10 mouse cellular contexts compared by ENCODE assay signal in the genomic region with DNA sequence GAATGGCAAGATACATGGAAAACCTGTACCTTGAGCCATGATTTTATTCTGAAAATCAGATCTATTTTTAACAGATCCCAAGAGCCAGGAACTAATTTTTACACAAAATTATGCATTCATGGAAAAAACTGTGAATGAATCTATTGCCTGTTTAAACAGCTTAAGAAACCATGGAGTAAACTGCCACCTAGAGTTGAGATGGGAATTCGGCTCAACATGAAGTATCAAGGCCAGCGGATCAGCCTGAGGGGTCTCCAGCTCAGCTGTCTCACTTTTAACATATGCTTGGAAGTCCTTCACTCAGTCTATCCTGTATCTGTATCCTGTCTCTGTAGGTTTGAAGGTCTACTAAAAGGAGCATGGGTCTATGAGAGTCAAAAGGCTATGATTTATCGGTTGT. TPM values are rescaled to one million over a fixed set of nuclear protein-coding genes. Genes with fewer than 3 reads are reported as not detected.
DNase-seq lines count a peak whose midpoint lies in the region; ATAC-seq and TF ChIP-seq lines count a peak whose summit lies in the region.
"Had no signal": no experiment of that assay in that cellular context is flagged by ENCODE, and none has a peak within 500 bp of the region (broad histone marks: within the 10 kb centered on the region; RNA-seq: fewer than 3 reads in every experiment).

No protein-coding gene starts in this region.

- peak; percentile 34; the same call in 1 of the 2 replicates for ATAC-seq in hindbrain, embryonic 15.5 days (ENCODE audit: low FRiP score, low read depth)
- no peak; the same call in 1 of the 2 replicates for ATAC-seq in hindbrain, embryonic 13.5 days (ENCODE audit: low FRiP score)
- ATAC-seq in forebrain, embryonic 16.5 days, result peak; percentile 86
- ATAC-seq in stomach, postnatal 0 days (ENCODE audit: low FRiP score, low TSS enrichment), result no peak

- TF ChIP-seq EP300 in stomach, postnatal 0 days (optimal IDR thresholded peaks at IDR 0.05), result no peak

- H3K27me3 ChIP-seq in hindbrain, embryonic 15.5 days, result peaks cover 4% of the 10 kb centered on the region; the same call in 1 of the 2 replicates
- H3K27me3 ChIP-seq in hindbrain, embryonic 13.5 days, result 0 out of 2 replicates have a peak, but pooled peaks cover 3% of the 10 kb centered on the region
- H3K27me3 ChIP-seq in forebrain, embryonic 16.5 days (replicated peaks; ENCODE audit: control insufficient read depth, insufficient read depth, low read length), result no peaks in the 10 kb centered on the region
- no peaks in the 10 kb centered on the region for H3K27me3 ChIP-seq in stomach, postnatal 0 days (ENCODE audit: control insufficient read depth, insufficient read depth, low read length)

- H3K4me3 ChIP-seq in hindbrain, embryonic 15.5 days, result no peak overlapping the region
- H3K4me3 ChIP-seq in hindbrain, embryonic 13.5 days, result no peak overlapping the region
- no peak overlapping the region for H3K4me3 ChIP-seq in forebrain, embryonic 16.5 days (replicated peaks; ENCODE audit: low read length)
- H3K4me3 ChIP-seq in stomach, postnatal 0 days (ENCODE audit: low read depth, low read length), result no peak overlapping the region

- no peaks in the 10 kb centered on the region for H3K9me3 ChIP-seq in hindbrain, embryonic 15.5 days
- no peaks in the 10 kb centered on the region for H3K9me3 ChIP-seq in hindbrain, embryonic 13.5 days
- no peaks in the 10 kb centered on the region for H3K9me3 ChIP-seq in forebrain, embryonic 16.5 days (ENCODE audit: control insufficient read depth, low read length)
- H3K9me3 ChIP-seq in stomach, postnatal 0 days (ENCODE audit: control insufficient read depth, low read length), result no peaks in the 10 kb centered on the region

- peak; percentile 21 for DNase-seq in lung, postnatal 36 days
- DNase-seq in lung, adult 18-20 months, result no peak
- DNase-seq in stomach, postnatal 0 days (ENCODE audit: low spot score), result no peak
- DNase-seq in urinary bladder, postnatal 10 days (ENCODE audit: low spot score), result no peak
- no peak for DNase-seq in testis, postnatal 10 days (ENCODE audit: low spot score)

- TF ChIP-seq CTCF in stomach, postnatal 0 days (IDR thresholded peaks at IDR 0.05; ENCODE audit: low read depth), result peak; percentile 67

- H3K36me3 ChIP-seq in hindbrain, embryonic 15.5 days, result no peaks in the 10 kb centered on the region
- H3K36me3 ChIP-seq in hindbrain, embryonic 13.5 days, result no peaks in the 10 kb centered on the region
- H3K36me3 ChIP-seq in forebrain, embryonic 16.5 days (ENCODE audit: control insufficient read depth, insufficient read depth), result no peaks in the 10 kb centered on the region
- no peaks in the 10 kb centered on the region for H3K36me3 ChIP-seq in stomach, postnatal 0 days (ENCODE audit: control insufficient read depth, insufficient read depth, low read length)

- WGBS in hindbrain, embryonic 15.5 days, result 62% methylated on average over 3 of the region's 3 CpGs
- 66% methylated on average over 3 of the region's 3 CpGs for WGBS in hindbrain, embryonic 13.5 days
- WGBS in forebrain, embryonic 16.5 days, result 51% methylated on average over 3 of the region's 3 CpGs
- 56% methylated on average over 3 of the region's 3 CpGs for WGBS in stomach, postnatal 0 days

- H3K9ac ChIP-seq in hindbrain, embryonic 15.5 days, result no peak overlapping the region
- H3K9ac ChIP-seq in hindbrain, embryonic 13.5 days, result no peak overlapping the region
- no peak overlapping the region for H3K9ac ChIP-seq in forebrain, embryonic 16.5 days (replicated peaks; ENCODE audit: low read depth, low read length)
- H3K9ac ChIP-seq in stomach, postnatal 0 days (ENCODE audit: low read length), result no peak overlapping the region

- no peaks in the 10 kb centered on the region for H3K4me1 ChIP-seq in hindbrain, embryonic 15.5 days (replicated peaks)
- no peaks in the 10 kb centered on the region for H3K4me1 ChIP-seq in hindbrain, embryonic 13.5 days (replicated peaks)
- no peaks in the 10 kb centered on the region for H3K4me1 ChIP-seq in forebrain, embryonic 16.5 days (replicated peaks; ENCODE audit: control insufficient read depth, insufficient read depth, low read length)
- H3K4me1 ChIP-seq in stomach, postnatal 0 days (replicated peaks; ENCODE audit: control insufficient read depth, insufficient read depth), result no peaks in the 10 kb centered on the region

- H3K4me2 ChIP-seq in hindbrain, embryonic 15.5 days, result no peak overlapping the region
- no peak overlapping the region for H3K4me2 ChIP-seq in hindbrain, embryonic 13.5 days
- H3K4me2 ChIP-seq in forebrain, embryonic 16.5 days (ENCODE audit: low read length), result no peak overlapping the region
- no peak overlapping the region for H3K4me2 ChIP-seq in stomach, postnatal 0 days (replicated peaks; ENCODE audit: low read depth)
- H3K4me2 ChIP-seq: heart, embryonic 11.5 days had no signal

- no peak overlapping the region for H3K27ac ChIP-seq in hindbrain, embryonic 15.5 days (replicated peaks)
- H3K27ac ChIP-seq in hindbrain, embryonic 13.5 days, result no peak overlapping the region
- H3K27ac ChIP-seq in forebrain, embryonic 16.5 days (ENCODE audit: low read length), result no peak overlapping the region
- H3K27ac ChIP-seq in stomach, postnatal 0 days (replicated peaks), result no peak overlapping the region

RNA-seq across cellular contexts. Expression of gene Snx13, which starts 30.9 kb away (rescaled TPM):
- 28.6 and 32.2 TPM in 2 replicates for polyA plus RNA-seq in hindbrain, embryonic 15.5 days (2015; fragmentation: Nextera tagmentation; extraction: Ambion mirVana)
- polyA plus RNA-seq in hindbrain, embryonic 13.5 days (2015; fragmentation: Nextera tagmentation; extraction: Ambion mirVana), result 28.0 and 28.2 TPM in 2 replicates
- polyA plus RNA-seq in forebrain, embryonic 16.5 days (2015; fragmentation: Nextera tagmentation; extraction: Ambion mirVana), result 32.1 and 35.6 TPM in 2 replicates
- polyA plus RNA-seq in stomach, postnatal 0 days (2015; fragmentation: Nextera tagmentation; extraction: Ambion mirVana), result 16.8 and 17.8 TPM in 2 replicates

RNA-seq across cellular contexts. Expression of gene Prps1l1, which starts 31.5 kb away (rescaled TPM):
- polyA plus RNA-seq in hindbrain, embryonic 15.5 days (2015; fragmentation: Nextera tagmentation; extraction: Ambion mirVana), result not detected in 2 replicates
- polyA plus RNA-seq in hindbrain, embryonic 13.5 days (2015; fragmentation: Nextera tagmentation; extraction: Ambion mirVana), result not detected in 2 replicates
- polyA plus RNA-seq in forebrain, embryonic 16.5 days (2015; fragmentation: Nextera tagmentation; extraction: Ambion mirVana), result not detected in 2 replicates
- 0.06 TPM in 1 of 2 replicates, not detected in the other for polyA plus RNA-seq in stomach, postnatal 0 days (2015; fragmentation: Nextera tagmentation; extraction: Ambion mirVana)
- polyA plus RNA-seq: heart, embryonic 11.5 days; stomach, embryonic 16.5 days had no signal

Comparison
In these comparisons a context has a peak if more than half of its experiments do, and no peak if none do; other contexts are left out.
1. ATAC-seq: peak in hindbrain, embryonic 15.5 days (single experiment) and forebrain, embryonic 16.5 days (single experiment); none in hindbrain, embryonic 13.5 days (single experiment) and stomach, postnatal 0 days (single experiment).